Mouse (Mus musculus): ENCODE results near the gene Klf12.

Gene Klf12

DNA sequence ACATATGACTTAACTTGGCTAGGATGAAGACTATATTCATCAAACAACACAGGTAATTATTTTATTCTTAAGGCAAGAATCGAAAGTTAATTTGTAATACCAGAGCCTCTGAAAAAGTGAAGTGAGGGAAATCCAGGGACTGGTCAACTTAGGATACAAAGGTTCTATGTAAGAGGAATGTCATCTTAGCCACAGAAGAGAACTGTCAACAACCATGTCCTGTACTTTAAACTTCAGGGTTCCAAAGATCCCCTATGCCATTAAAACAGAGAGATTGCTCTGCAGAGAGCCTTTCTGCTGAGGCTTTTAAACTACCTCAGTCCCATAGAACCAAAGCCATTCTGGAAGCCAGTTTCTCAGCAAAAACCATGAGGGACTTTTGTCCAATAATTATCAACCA is 144.1 kb downstream of the Klf12 start:
- in situ Hi-C loops (cut with MboI, MseI): no loop called here

DNA sequence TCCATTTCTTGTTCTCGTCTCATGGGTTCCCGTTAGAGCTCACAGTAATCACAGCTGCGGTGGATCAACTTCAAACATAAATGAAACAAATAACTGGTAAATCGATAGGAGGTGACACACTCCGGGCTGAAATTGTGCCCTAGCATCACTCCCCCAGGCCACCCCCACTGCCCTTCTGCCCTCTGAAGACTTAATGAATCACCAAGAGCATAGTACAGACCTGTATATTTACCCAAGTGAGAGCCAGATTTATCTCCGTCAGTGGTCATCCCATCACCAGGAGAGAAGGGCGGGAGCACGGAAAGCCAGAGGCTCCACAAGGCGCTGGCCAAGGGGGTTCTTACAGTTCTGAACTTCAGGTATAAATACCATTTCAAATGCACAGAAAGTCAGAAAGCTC is 150.2 kb downstream of the Klf12 start:
- in situ Hi-C loops (cut with MboI, MseI): no loop called here

DNA sequence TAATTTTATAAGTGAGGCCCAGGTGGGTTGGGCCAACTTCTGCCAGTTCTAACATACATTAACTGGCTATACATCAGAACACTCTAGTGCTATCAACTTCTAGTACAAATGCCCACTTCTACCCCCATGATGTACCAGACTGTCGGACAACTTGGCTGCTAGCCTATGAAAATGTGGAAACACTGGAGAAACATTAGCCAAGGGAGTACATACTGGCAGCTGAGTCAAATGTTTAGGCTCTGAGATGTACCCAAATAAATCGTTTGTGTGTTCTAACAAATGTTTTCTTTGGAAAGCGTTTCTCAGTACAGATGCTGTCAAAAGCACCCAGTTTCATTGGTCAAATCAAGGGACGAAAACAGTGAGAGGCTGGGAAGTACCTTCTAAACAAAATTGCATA is 152.0 kb downstream of the Klf12 start:
- in situ Hi-C loops (cut with MboI, MseI): no loop called here

DNA sequence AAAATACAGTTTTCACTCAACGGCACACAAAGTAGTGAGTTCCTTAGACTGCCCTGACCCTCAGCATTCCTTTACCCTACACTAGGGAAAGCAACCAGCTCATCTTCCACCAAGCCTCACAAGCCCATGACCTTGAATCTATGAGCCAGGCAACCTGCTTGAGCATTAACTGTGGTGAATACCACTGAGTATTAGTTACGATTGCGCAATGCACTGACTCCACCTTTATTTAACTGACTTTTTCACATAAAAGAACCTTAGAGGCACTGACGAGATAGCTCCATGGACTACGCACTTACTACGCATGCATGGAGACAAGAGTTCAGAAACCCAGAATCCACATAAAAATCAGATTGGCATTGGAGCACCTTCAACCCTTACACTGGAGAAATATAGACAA is 158.4 kb downstream of the Klf12 start:
- in situ Hi-C loops (cut with MboI, MseI): no loop called here

DNA sequence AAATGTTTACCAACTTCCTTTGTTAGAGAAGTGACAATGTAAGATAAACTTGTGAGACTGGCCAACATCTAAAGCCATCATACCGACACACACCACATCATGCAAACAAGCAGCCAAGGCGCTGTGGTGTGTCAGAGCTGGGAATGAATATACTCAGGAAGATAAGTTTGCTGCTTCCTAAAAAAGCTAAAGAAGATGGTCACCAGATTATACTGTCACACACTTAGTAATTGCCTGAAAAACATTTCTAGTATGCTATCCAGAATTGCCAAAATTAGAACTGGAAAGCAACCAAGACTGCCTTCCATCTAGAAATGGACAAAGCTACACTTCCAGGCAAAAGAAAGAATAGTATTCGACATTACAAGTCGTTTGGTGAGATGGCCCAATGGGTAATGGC is 163.4 kb downstream of the Klf12 start:
- in situ Hi-C loops (cut with MboI, MseI): no loop called here

DNA sequence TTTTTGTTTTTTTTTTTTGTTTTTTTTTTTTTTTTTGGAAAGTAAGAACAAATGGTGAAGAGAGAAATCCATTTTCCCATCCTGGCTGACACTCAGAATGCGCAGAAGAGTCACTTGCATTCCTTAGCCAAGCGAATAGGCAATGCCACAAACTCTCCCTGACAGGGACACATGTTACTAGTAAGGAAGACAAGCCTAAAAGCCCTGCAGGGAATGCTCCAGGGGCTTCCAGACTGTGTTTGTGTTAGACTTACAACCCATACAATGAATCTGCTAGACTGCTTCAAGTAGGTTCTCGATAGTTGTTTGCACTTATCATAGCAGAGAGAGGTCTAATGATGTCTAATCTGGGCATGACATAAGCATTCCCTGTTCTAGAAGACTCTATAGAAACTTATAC is 164.6 kb downstream of the Klf12 start:
- in situ Hi-C loops (cut with MboI, MseI): loop anchor here in 1 of 2 experiments (10.0 kb wide), 1 partner anchor 1585 kb away; no protein-coding TSS in a partner anchor

DNA sequence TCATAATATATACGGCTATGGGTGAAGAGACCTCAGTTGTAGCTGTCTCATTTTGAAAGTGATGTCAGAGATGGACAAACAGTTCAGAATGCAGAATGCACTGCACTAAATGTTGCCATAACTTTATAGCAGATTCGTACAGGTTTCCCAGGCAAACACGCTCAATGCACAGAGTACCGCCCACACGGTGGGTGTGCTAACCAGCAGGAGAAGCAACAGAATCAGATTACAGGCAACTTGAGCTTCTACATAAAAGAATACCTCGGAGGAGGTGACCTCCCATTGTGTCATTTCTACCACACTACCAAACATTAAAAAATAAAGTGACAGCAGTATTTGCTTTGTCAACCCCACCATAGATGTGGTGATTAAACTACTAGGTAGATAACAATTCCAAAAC is 171.1 kb downstream of the Klf12 start:
- in situ Hi-C loops (cut with MboI, MseI): loop anchor here in 1 of 2 experiments (10.0 kb wide), 1 partner anchor 1591 kb away; no protein-coding TSS in a partner anchor

DNA sequence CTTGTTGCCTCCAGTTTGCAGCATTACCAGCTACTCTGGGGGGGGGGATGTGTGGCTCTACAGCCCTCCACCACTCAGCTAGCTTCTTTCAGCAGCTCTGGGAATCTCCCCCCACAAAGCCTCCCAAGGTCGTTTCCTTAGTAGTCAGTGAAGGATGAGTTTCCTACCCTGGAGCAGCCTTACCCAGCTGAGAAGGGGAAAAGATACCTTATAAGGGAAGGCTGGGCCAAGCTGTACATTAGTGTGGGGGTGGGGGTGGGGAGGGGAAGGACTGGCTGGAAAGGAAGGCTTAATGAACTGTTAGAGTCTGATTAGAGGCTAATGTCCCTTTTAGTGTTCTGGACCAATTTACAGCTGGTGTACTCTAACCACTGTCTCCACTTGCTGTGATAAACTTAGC is 172.7 kb downstream of the Klf12 start:
- in situ Hi-C loops (cut with MboI, MseI): loop anchor here in 1 of 2 experiments (10.0 kb wide), 1 partner anchor 1593 kb away; no protein-coding TSS in a partner anchor

DNA sequence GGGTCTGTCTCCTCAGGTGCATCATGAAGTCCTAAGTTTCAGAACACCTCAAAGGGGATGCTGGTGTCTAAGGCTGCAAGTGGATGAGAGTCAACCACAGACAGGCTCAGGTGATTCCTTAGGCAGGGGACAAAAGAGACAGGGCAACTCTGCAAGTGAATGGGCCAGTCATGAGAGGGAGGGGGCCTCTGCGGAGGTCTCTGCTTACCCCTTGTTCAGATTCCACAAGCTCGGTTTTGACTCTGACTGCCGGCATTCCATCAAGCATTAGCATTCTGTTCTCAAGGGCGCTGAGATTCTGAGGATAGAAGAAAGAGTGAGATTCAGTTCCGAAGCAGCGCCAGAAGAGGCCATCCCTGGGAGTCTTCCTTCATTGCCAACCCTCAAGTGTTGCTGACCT is 174.9 kb downstream of the Klf12 start:
- in situ Hi-C loops (cut with MboI, MseI): no loop called here

DNA sequence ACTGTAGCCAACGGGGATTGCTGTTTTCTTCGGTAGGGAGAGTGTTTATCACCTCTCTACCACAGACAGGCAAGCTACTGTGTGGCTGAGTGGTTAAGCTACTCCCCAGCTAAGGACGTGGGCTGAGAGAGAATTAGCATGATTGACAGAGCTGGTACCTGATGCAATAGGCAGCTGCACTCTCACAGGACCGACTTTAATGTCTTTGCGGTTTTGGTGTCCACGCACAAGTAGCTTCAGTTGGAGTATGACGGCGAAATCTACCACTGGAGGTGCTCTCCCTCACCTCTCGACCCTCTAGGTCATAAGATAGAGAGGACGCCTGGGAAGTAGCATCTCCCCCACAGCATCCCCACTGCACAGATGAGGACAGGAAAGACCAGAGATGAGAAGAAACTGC is 178.9 kb downstream of the Klf12 start:
- in situ Hi-C loops (cut with MboI, MseI): no loop called here

DNA sequence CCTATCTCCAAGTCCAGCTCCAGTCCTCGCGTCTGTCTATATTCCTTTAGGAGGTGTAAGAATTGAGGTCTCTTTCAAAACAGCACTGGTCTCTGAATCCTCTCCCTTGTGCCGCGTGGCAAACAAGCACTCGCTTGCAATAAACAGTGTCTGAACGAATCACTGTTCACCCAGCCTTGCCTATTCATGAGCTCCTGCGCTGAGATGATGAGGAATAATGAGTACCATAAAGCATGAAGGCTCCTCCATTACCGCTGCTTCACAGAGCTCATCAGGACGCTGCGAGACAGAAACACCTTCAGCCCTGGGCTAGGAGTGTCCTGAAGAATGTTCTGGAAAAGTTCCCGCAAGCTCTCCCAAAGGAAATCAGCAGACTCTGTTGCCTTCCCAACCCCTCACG is 179.7 kb downstream of the Klf12 start:
- in situ Hi-C loops (cut with MboI, MseI): no loop called here

DNA sequence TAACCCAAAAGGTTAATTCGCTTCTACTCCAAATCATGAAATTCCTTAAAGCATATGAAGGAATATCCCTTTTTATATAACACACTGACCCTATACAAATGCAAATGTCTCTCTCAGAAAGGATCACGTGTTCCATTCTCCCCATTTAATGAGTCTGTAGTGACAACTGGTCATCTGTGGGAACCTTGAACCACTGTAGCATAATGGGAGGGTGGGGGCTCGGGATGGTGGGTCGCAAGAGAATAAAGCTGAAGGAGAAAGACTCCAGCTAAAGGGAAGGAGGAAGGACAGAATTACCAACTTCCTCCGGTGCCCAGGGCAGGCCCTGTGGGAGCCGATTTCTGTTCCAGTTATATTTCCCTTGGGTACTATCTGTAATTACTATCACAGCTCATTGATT is 180.7 kb downstream of the Klf12 start:
- in situ Hi-C loops (cut with MboI, MseI): no loop called here

DNA sequence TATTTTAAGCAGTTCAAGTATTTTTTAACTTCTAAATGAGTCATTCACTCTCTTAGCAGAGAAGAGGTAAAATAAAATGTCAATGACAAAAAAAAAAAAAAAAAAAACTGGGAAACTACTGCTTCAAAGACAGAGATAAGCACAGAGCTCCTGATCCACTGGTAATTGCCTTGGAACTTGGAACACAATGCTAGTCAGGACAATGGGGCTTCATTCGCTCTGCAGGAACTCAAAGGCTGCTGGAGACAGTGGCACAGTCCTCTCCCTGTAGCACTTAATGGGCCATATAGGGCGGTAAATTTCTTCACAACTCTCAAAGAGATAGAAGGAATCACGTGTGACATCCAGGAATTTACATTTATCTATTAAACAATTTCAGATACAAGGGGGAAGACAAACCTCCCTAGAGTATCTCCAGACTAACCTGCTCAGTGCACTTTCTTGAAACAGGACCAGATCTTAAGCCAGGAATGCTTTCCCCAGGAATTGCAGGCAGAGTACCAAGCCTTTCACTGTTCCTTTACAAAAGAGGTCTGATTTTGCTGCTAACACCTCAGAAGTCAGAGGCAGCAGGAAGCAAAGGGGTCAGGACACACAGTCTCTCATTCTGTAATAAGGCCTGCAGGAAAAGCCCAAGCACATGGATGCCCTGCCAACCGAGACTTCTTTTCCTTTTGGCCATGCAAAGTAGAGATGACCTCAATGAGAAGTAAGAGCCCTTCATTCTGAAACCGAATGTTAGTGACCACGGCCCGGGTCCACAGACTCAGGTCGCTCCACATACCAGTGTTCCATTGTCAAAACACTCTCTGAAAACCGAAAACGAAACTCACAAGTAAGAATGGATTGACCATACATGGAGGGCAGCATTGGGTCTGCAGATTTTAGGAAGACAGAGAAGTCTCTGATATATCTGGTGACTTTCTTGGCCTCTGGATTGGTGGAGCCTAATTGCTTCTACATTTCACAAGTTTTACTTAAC is 187.0 kb downstream of the Klf12 start:
- in situ Hi-C loops (cut with MboI, MseI): loop anchor here in 1 of 2 experiments (10.0 kb wide), 1 partner anchor 173 kb away; no protein-coding TSS in a partner anchor

DNA sequence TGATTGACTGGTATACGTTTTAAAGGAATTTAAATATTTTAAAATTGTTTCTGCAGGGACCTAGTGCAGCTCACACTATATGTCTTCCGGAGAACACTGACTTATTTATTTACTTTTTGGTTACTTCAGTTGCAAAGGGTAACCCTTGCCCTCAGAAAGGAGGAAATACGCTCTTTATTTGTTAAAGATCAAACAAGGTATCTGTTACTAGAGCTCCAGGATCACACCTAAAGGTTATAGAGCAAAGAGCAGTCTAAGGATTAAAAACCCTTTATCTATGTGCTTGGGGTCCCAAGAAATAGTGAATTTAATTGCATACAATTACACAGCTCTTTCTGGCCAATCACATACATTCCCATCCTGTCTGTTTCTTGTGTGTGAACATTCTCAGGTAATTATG is 188.7 kb downstream of the Klf12 start:
- in situ Hi-C loops (cut with MboI, MseI): loop anchor here in 1 of 2 experiments (10.0 kb wide), 1 partner anchor 171 kb away; no protein-coding TSS in a partner anchor

DNA sequence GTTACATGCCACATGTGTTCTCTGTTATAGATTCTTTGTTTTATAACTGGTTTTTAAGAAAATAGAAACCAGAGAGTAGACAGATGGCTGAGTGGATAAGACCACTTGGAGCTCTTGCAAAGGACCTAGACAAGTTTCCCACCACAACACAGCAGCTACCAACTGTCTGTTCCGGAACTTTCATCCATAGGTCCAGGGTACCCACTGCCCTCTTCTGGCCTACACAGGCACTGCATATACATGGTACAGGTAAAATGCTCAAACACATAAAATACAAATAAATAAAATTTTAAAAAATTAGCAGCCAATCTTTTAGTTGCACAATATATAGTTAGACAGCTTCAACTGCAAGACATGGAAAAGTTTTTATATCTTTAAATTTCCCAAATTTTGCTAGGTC is 194.0 kb downstream of the Klf12 start:
- in situ Hi-C loops (cut with MboI, MseI): loop anchor here in 1 of 2 experiments (10.0 kb wide), 1 partner anchor 166 kb away; no protein-coding TSS in a partner anchor

DNA sequence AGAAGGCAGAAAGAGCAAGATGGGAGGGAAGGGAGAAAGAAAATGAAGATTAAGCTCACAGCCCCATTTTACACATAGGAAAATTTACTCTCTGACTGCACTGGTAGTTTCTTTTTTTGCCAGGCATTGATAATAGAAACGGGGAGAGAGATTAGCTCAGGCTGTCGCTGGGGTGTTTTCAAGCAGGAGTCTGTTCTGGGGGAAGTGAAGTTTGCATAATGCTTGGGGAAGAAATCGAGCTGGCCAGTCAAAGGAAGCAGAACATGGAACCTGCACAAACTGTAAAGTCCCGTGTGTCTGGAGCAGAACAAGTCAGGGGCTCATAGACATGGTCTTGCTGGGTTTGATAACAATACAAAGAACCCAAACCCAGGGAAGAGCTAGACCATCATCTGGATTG is 204.9 kb downstream of the Klf12 start:
- in situ Hi-C loops (cut with MboI, MseI): no loop called here

DNA sequence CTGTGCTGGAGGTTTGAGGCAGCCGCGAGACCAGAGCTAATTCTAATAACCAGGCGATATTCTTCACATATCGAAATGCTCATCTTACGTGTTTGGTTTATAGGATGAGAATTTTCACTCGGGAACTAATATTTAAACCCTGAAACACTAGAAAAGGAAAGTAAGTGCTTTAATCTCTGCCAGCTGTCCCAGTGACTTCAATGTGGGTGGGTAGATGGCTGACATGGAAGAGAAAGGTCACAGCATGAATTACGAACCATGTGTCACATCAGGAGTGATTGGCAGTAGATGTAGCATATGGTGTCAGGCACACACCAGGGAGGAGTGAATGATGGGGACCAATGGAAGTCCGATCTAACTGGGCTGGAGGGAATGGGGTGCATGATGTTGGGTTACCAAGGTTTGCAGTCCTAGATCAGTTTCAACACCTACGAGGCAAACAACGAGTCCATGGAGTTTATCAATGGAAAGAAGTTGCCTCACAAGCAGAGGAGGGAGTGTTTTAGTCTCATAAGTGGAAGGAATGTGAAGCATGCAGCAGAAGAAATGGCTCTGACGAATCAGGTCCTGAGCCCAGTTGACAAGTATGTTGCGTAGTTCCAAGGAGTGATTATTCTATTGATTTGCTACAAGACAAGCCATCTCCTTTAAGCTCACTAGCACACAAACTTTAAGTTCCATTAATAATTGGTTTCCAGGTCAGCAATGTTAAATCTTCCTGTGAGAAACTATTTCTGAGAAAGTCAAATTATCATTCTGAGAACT is 211.9 kb downstream of the Klf12 start:
- in situ Hi-C loops (cut with MboI, MseI): no loop called here

DNA sequence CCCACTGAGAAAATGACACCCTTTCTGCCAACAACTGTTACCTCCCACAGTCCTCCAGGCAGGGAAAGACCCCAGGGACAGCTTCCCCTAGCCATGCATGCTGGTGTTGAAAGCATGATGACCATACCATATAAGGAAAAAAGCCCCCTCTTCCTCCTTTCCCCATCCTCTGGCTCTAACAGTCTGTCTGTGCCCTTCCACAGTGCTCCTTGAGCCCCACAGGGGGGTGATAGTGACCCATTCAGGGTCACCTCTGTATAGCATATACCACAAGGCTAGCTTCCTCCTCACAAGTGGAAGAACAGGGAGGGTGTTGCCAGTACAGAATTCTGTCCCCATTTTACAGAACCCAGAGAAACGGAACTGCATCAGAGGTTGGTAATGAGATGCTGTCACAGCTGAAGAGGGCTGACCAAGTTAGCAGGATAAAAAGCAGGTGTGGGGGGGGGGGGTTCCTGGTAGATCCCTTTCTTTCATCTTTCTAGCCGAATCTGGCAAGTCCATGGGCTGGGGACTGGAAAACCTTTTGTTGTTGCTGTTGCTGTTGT is 214.9 kb downstream of the Klf12 start:
- in situ Hi-C loops (cut with MboI, MseI): no loop called here

DNA sequence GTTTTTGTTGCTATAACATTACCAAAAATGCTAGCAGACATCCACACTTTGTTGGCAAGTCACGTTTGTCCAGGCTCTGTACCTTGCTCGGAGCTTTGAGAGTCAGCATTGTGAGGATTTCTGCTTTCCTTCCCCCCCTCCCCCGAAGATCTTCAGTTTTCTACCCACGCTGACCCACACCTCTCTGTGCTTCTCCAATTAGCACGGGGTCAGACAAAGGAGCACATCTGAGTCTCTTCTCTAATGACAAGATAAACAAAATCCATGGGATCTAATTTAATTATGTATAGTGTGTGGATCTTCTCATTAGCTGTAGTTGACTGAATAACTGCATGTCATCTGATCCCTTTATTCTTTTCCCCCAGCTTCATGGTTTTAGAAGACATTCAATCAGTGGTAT is 215.8 kb downstream of the Klf12 start:
- in situ Hi-C loops (cut with MboI, MseI): no loop called here

DNA sequence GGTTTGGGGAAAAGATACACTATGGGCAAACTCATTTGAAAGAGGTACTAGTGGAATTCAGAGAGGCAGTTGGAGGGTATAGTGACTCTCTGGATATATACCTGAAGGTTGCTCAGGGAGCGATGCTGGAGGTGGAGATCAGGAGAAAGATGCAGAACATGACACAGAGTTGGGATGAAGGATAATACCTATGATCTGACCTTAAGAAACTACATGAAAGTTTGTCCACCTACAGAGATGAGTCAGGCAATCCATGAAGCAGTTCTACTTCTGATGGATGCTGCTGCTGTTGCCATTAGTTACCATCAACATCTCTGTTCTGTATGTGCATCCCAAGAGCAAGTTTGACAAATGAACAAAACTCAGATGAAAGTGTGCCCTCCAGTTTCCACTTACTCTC is 222.0 kb downstream of the Klf12 start:
- in situ Hi-C loops (cut with MboI, MseI): no loop called here

DNA sequence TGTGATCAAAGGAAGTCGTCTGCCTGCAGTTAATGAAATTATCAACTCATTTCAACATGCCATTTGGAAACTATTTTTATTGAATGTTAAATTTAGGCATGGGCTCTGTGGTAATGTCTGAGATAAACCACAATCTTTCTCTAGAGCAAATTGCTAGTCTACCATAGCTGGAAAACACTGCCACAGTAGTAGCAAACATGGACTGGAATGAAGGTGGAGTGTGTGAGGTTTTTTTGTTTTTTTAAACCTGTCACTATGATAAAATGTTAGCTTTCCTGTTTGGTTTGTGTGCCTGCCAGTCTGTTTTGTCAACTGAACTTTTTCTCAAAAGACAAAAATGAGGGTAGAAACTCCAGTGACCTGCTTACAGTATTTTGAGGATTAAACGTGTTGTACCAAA is 230.3 kb downstream of the Klf12 start:
- in situ Hi-C loops (cut with MboI, MseI): no loop called here

DNA sequence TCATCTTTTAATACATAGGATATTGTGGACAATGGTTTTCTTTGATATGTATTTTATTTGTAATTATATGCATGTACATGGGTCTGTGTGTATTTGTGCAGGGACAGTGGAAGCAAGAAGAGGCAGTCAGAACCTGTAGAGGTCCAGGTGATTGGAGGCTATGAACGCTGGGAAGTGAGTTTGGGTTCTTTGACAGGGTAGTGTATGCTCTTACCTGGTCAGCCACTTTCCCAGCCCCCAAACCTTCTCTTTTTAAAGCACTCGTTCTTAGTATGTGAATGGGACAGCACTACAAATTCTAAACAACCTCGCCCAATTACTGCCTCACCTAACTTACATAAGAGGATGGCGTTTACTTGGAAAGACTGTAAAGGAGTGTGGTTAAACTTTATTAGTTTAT is 231.0 kb downstream of the Klf12 start:
- in situ Hi-C loops (cut with MboI, MseI): no loop called here

Data from T-helper 17 cell (primary cell).